Mouse (Mus musculus): ENCODE results near the gene Cacng7.

DNA sequence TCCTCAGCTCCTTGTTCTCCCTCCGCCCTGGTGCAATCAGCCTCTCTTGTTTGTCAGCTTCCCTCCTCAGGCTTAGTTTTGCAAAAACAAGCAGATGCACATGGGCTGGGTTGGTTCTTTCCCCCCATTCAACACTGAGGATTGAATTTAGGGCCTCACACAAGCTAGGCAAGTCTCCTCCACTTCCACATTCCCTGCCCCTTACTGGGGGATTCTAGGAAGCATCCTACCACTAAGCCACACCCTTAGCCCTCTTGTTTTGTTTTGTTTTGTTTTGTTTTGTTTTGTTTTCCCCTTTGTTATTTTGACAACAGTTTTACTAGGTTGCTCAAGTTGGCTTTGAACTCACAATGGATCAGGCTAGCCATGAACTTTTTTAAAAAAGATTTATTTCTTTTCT is 27.9 kb downstream of the Cacng7 start:
- TF ChIP-seq CTCF (IDR thresholded peaks at IDR 0.05; ENCODE audit: borderline replicate concordance, insufficient read depth, low read length) (no peak), POLR2A (IDR thresholded peaks at IDR 0.05; ENCODE audit: low read depth, low read length) (no peak)
